Mouse (Mus musculus) lung, postnatal 0 days (tissue): ENCODE data around the gene Nacc2.

Source experiments
- CTCF ChIP-seq: IDR thresholded peaks from 2 replicates; pipeline ENCODE4 v1.5.1; 2016; ENCODE audit warnings: antibody characterized with exemption, mild to moderate bottlenecking
- EP300 ChIP-seq: IDR thresholded peaks from 2 replicates; pipeline ENCODE4 v1.6.1; 2016; ENCODE audit warnings: antibody characterized with exemption, mild to moderate bottlenecking, control low read depth

- TF ChIP-seq CTCF, result no peak
- no peak for TF ChIP-seq EP300
Measured at GRCm38 (mm10) chr2:26143556-26143955, 20.5 kb upstream of the Nacc2 start.
